In the genomic region with DNA sequence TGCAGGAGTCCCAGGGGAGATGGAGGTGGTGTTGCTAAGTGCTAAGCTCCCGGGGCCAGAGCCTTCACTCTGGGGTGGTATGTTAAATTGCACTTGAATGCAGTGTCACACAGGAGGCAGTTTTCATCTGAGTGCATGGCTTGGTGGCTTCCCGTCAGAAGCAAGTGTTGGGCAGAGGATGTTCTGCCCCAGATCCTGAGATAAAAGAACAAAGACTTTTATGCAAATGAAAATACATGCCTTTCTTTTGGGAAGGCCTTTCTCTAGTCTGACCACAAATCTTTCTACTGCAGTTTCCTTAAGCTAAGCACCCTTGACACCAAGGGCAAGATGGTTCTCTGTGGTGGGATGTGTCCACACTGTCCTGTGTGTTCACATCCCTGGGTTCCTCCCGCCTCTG, we compare ENCODE assay signal across 28 mouse cellular contexts.
"Had no signal": no experiment of that assay in that cellular context is flagged by ENCODE, and none has a peak within 500 bp of the region (broad histone marks: within the 10 kb centered on the region; RNA-seq: fewer than 3 reads in every experiment).

No protein-coding gene starts in this region.

- H3K27ac ChIP-seq: gastrocnemius, adult 2 months; heart, embryonic 10.5 days; hindbrain, embryonic 10.5 days; hindbrain, embryonic 12.5 days; hindbrain, embryonic 14.5 days; intestine, embryonic 15.5 days; kidney, embryonic 15.5 days; kidney, postnatal 0 days; limb, embryonic 13.5 days; limb, embryonic 15.5 days; liver, embryonic 12.5 days; liver, embryonic 14.5 days had no signal

- H3K36me3 ChIP-seq: heart, embryonic 10.5 days; heart, embryonic 12.5 days; hindbrain, embryonic 10.5 days; hindbrain, embryonic 12.5 days; intestine, embryonic 15.5 days; kidney, embryonic 15.5 days; limb, embryonic 13.5 days; limb, embryonic 15.5 days; liver, embryonic 12.5 days had no signal

- ATAC-seq: hindbrain, embryonic 16.5 days; inflammation-experienced regulatory T-cells, adult 6 months; intestine, embryonic 15.5 days; liver, embryonic 12.5 days had no signal

- H3K27me3 ChIP-seq: heart, embryonic 12.5 days; hindbrain, embryonic 12.5 days; intestine, embryonic 15.5 days; kidney, embryonic 15.5 days; limb, embryonic 13.5 days; limb, embryonic 15.5 days; liver, embryonic 12.5 days had no signal

- H3K9ac ChIP-seq: heart, embryonic 12.5 days; hindbrain, embryonic 12.5 days; hindbrain, embryonic 14.5 days; intestine, embryonic 15.5 days; kidney, embryonic 15.5 days; limb, embryonic 13.5 days; limb, embryonic 15.5 days; liver, embryonic 12.5 days; liver, embryonic 14.5 days had no signal

- H3K4me3 ChIP-seq: gastrocnemius, adult 2 months; heart, embryonic 10.5 days; heart, embryonic 12.5 days; hindbrain, embryonic 10.5 days; hindbrain, embryonic 12.5 days; intestine, embryonic 15.5 days; kidney, embryonic 15.5 days; limb, embryonic 13.5 days; limb, embryonic 15.5 days; liver, embryonic 12.5 days had no signal

- H3K9me3 ChIP-seq: heart, embryonic 10.5 days; hindbrain, embryonic 10.5 days; hindbrain, embryonic 12.5 days; intestine, embryonic 15.5 days; kidney, embryonic 15.5 days; limb, embryonic 13.5 days; limb, embryonic 15.5 days; liver, embryonic 12.5 days had no signal

- DNase-seq: gastrocnemius, adult 2 months; gastrocnemius, postnatal 10 days; gastrocnemius, postnatal 25 days; heart, adult 11 months; heart, postnatal 10 days; heart, postnatal 4 days; kidney, adult 11 months; kidney, adult 2 months; kidney, adult 9 months; kidney, postnatal 14 days; kidney, postnatal 36 days; layer of hippocampus, adult 9-11 months; layer of hippocampus, postnatal 36 days; left cerebral cortex, postnatal 4 days had no signal

- H3K4me1 ChIP-seq: heart, embryonic 10.5 days; heart, embryonic 12.5 days; intestine, embryonic 15.5 days; liver, embryonic 12.5 days had no signal

- H3K4me2 ChIP-seq: heart, embryonic 12.5 days; hindbrain, embryonic 12.5 days; hindbrain, embryonic 14.5 days; intestine, embryonic 15.5 days; kidney, embryonic 15.5 days; limb, embryonic 13.5 days; limb, embryonic 15.5 days; liver, embryonic 12.5 days had no signal
